Mouse (Mus musculus) lung, postnatal 0 days (tissue): Measurements from ENCODE around the gene Sdhd. TPM values are rescaled to one million over a fixed set of nuclear protein-coding genes. Genes with fewer than 3 reads are reported as not detected.
A peak's percentile ranks its signal among the peaks of the same experiment; 100 is the strongest.

ENCODE experiments used
- ATAC-seq: fragments of 200-750 bp; cut with Nextera tagmentation; 2 replicates; pipeline ENCODE4 v1.8.0; 2017; ENCODE audit warnings: moderate library complexity
- DNase-seq: peaks from one replicate; pipeline ENCODE4 v3.0.0-alpha.2; 2016; ENCODE audit warnings: low spot score
- H3K27ac ChIP-seq: fragments of 300-500 bp; sonication (generic); 2 replicates; pipeline ENCODE4 v1.5.1; 2014; ENCODE audit warnings: antibody characterized with exemption, mild to moderate bottlenecking, low read length, mixed read lengths
- H3K27me3 ChIP-seq: fragments of 300-500 bp; sonication (generic); replicated peaks from 2 replicates; pipeline ENCODE4 v1.6.1; 2014; ENCODE audit warnings: low read length, mixed read lengths; ENCODE audit not compliant: insufficient read depth
- H3K36me3 ChIP-seq: fragments of 300-500 bp; sonication (generic); 2 replicates; pipeline ENCODE4 v1.6.1; 2014; ENCODE audit warnings: low read length, mixed read lengths; ENCODE audit not compliant: insufficient read depth
- H3K4me1 ChIP-seq: fragments of 300-500 bp; sonication (generic); 2 replicates; pipeline ENCODE4 v1.6.1; 2014; ENCODE audit warnings: antibody characterized with exemption, low read depth, low read length, mixed read lengths; ENCODE audit not compliant: insufficient read depth
- H3K4me2 ChIP-seq: fragments of 300-500 bp; sonication (generic); replicated peaks from 2 replicates; pipeline ENCODE4 v1.6.1; 2014; ENCODE audit warnings: low read depth, mild to moderate bottlenecking, low read length, moderate library complexity, mixed read lengths
- H3K4me3 ChIP-seq: fragments of 300-500 bp; sonication (generic); 2 replicates; pipeline ENCODE4 v1.5.1; 2014; ENCODE audit warnings: low read depth, low read length
- H3K9ac ChIP-seq: fragments of 300-500 bp; sonication (generic); replicated peaks from 2 replicates; pipeline ENCODE4 v1.6.1; 2014; ENCODE audit warnings: low read depth, mild to moderate bottlenecking
- H3K9me3 ChIP-seq: fragments of 300-500 bp; sonication (generic); 2 replicates; pipeline ENCODE4 v1.6.1; 2016; ENCODE audit warnings: low read length, mixed read lengths
- CTCF ChIP-seq: IDR thresholded peaks from 2 replicates; pipeline ENCODE4 v1.5.1; 2016; ENCODE audit warnings: antibody characterized with exemption, mild to moderate bottlenecking
- EP300 ChIP-seq: IDR thresholded peaks from 2 replicates; pipeline ENCODE4 v1.6.1; 2016; ENCODE audit warnings: antibody characterized with exemption, mild to moderate bottlenecking, control low read depth
- WGBS: fragments of 180-500 bp; shearing (Covaris S2); extraction: QIAGEN DNeasy Blood & Tissue Kit; methylation state at CpG from one replicate; pipeline ENCODE4 v1.1.7; 2014; 5-methylcytosine and 5-hydroxymethylcytosine counted together
- polyA plus RNA-seq: library from polyadenylated mRNA; unstranded; fragments of >200 nt; fragmentation: Nextera tagmentation; extraction: Ambion mirVana; gene quantifications from 2 replicates; pipeline ENCODE4 v1.2.1, GENCODE M21; 2015

The Sdhd gene
- polyA plus RNA-seq, 1 experiment from 2014 or later, result 252 TPM

DNA sequence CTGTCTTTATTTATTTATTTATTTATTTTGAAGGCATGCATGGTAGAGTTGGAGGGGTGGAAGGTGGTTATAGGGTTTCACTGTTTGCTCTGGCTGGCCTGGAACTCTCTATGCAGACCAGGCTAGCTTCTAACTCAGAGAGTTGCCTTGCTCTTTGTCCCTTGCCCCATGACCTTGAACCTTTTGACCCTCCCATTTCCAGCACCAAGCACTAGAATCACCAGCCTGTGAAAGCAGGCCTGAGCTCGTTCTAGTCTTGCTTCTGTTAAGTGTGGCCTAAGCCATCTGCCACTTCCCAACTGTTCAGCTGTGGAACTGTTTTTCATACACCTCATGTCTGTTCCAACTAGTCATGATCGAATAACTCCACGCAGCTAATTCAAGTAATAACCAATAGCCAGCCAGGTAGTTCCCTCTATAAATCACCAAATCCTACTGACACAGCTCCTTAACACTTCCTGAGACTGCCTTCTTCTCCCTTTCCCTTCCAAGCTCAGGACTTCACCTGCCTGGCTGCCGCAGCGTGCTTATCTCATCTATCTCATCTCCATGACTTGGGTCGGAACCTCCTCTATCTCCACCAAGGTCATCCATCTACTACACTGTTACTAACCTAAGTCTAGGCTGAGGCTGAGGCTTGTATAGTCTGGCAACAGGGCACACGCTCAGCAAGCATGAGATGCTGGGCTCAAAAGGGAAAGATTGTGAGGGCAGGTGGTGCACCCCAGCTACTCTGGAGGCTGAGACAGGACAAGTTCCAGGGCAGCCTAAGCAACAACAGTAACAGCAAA lies 1.4 kb downstream of the Sdhd start:
- Histone ChIP-seq H3K9me3 (no peaks in the 10 kb centered on the region), H3K36me3 (peaks cover 11% of the 10 kb centered on the region; the same call in 1 of the 2 replicates), H3K4me1 (peaks cover 18% of the 10 kb centered on the region; the same call in 1 of the 2 replicates), H3K27ac (no peak overlapping the region), H3K27me3 (no peaks in the 10 kb centered on the region), H3K9ac (no peak overlapping the region), H3K4me2 (peak overlapping the region; percentile 87), H3K4me3 (peak overlapping the region; percentile 66; the same call in 1 of the 2 replicates)
- ATAC-seq (no peak), DNase-seq (no peak)
- 88% methylated on average over 7 of the region's 7 CpGs for WGBS
- no peak for TF ChIP-seq CTCF
- TF ChIP-seq EP300, result no peak

DNA sequence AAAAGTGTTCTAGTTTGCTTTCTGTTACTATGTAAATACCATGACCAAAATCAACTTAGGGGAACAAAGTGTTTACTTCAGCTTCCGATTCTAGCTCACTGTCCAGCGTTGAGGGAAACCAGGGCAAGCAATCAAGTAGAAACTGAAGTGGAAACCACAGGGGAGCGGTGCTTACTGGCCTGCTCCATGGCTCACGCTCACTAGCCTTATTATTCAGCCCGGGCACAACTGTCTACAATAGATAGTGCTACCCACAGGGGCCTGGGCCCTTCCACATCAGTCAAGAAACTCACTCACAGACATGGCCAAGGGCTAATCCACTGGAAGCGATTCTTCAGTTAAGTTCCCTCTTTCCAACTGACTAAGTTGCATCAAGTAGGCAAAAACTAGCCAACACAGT lies 2.1 kb downstream of the Sdhd start:
- ATAC-seq (no peak), DNase-seq (no peak)
- H3K9ac ChIP-seq, result no peak overlapping the region
- no peaks in the 10 kb centered on the region for H3K9me3 ChIP-seq
- WGBS, result 70% methylated on average over 6 of the region's 6 CpGs
- peaks cover 18% of the 10 kb centered on the region; the same call in 1 of the 2 replicates for H3K4me1 ChIP-seq
- H3K36me3 ChIP-seq, result peaks cover 17% of the 10 kb centered on the region; the same call in 1 of the 2 replicates
- TF ChIP-seq CTCF (no peak), EP300 (no peak)
- no peak overlapping the region for H3K4me3 ChIP-seq
- no peaks in the 10 kb centered on the region for H3K27me3 ChIP-seq
- no peak overlapping the region for H3K4me2 ChIP-seq
- H3K27ac ChIP-seq, result no peak overlapping the region

DNA sequence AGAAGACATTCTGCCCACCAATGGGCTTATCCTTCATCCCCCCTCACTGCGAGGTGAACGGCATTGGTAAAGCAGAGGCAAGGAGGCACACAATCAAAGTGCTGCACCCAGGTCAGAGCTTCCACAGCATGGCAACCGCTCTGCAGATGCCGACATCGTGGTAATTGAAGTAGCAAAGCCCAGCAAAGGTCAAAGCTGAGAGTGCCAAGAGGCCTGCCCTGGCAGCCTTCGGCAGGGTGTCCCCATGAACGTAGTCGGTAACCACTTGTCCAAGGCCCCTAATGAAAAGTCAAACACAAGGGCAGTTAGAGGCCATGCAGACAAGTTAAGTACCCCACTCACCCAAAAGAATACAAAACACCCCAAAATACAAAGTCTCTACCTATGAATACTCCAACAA lies 6.6 kb downstream of the Sdhd start:
- Histone ChIP-seq H3K4me2 (no peak overlapping the region), H3K27me3 (no peaks in the 10 kb centered on the region), H3K4me1 (peaks cover under 1% of the 10 kb centered on the region; the same call in 1 of the 2 replicates), H3K4me3 (no peak overlapping the region), H3K9me3 (no peaks in the 10 kb centered on the region), H3K27ac (no peak overlapping the region), H3K36me3 (peaks cover 23% of the 10 kb centered on the region; the same call in 1 of the 2 replicates), H3K9ac (no peak overlapping the region)
- DNase-seq (no peak), ATAC-seq (no peak)
- WGBS, result 90% methylated on average over 8 of the region's 8 CpGs
- no peak for TF ChIP-seq EP300
- TF ChIP-seq CTCF, result no peak

DNA sequence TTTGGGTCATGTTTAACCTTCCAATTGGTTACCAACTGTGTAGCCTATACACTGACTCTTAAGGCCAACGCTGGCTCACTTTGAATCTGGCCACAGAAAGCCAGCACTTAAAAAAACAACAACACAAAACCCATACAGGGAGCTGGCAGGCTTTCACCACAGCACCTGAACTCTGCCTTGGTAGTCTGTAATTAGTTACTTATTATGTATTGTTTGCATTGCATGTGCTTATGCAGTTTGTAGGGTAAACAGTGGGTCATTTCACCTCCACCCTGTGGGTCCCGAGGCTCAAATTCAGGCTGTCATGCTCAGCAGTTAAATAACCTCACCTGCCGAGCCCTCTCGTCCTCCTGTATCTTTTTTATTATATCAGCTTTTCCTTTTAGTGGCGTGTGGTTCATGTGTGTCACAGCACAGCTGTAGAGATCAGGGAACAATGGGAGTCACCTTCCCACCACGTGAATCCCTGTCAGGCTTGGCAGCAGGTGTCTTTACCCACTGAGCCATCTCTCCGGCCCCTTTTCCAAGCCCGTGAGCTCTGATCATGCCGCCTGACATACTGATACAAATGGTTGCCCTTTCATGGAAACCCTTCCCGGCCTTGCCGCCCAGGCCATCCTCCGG lies 8.7 kb downstream of the Sdhd start:
- no peaks in the 10 kb centered on the region for H3K27me3 ChIP-seq
- H3K36me3 ChIP-seq, result peaks cover 23% of the 10 kb centered on the region; the same call in 1 of the 2 replicates
- 66% methylated on average over 12 of the region's 12 CpGs for WGBS
- H3K27ac ChIP-seq, result no peak overlapping the region
- no peaks in the 10 kb centered on the region for H3K4me1 ChIP-seq
- no peak overlapping the region for H3K4me2 ChIP-seq
- H3K9ac ChIP-seq, result no peak overlapping the region
- H3K9me3 ChIP-seq, result no peaks in the 10 kb centered on the region
- DNase-seq (peak; percentile 14), ATAC-seq (peak; percentile 33)
- no peak for TF ChIP-seq EP300
- H3K4me3 ChIP-seq, result no peak overlapping the region

DNA sequence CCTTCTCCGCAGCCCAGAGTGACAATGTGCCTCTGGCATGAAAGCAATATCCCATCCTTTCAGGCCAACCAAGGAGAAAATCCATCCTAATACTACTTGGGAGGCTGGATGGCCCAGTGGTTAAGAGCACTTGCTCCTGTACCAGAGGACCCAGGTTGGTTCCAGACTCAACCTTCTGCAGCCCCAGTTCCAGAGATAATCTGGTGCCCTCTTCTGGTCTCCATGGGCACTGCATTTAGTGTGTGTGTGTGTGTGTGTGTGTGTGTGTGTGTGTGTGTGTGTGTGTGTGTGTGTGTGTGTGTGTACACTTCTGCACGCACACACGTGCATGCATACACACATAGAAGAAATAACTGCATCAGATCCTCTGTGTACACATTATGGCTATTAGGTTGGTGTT lies 10.1 kb downstream of the Sdhd start:
- H3K27ac ChIP-seq, result no peak overlapping the region
- no peaks in the 10 kb centered on the region for H3K4me1 ChIP-seq
- no peak for ATAC-seq
- DNase-seq, result peak; percentile 24
- H3K4me2 ChIP-seq, result no peak overlapping the region
- no peaks in the 10 kb centered on the region for H3K9me3 ChIP-seq
- no peak overlapping the region for H3K4me3 ChIP-seq
- H3K27me3 ChIP-seq, result no peaks in the 10 kb centered on the region
- no peak overlapping the region for H3K9ac ChIP-seq
- WGBS, result 62% methylated on average over 3 of the region's 3 CpGs
- TF ChIP-seq EP300, result no peak
- peak; percentile 70 for TF ChIP-seq CTCF
- peaks cover 23% of the 10 kb centered on the region; the same call in 1 of the 2 replicates for H3K36me3 ChIP-seq

DNA sequence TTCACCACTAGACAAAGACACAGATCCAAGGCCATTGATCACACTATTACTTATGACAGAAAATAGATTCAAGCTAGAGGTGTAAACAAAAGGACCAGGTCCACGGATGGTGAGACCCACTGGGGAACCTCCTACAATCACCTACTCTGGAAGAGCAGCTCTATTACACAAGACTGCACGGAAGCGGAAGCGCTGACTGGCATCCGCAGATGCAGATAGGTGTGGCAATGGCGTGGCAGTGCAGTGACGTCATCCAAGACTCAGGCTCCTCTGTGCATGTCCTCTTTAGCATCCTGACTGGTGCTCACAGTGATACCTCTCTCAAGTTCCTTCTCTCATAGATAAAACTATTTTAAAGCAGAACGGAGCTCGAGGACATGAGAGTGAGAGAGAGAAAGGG lies 10.7 kb downstream of the Sdhd start:
- ATAC-seq, result no peak

More for the DNA sequence above, 10.7 kb downstream of the Sdhd start:
- Histone ChIP-seq H3K4me3 (no peak overlapping the region), H3K36me3 (peaks cover 17% of the 10 kb centered on the region; the same call in 1 of the 2 replicates), H3K4me2 (no peak overlapping the region), H3K9ac (no peak overlapping the region), H3K9me3 (no peaks in the 10 kb centered on the region), H3K4me1 (no peaks in the 10 kb centered on the region), H3K27me3 (no peaks in the 10 kb centered on the region), H3K27ac (no peak overlapping the region)
- WGBS, result 84% methylated on average over 9 of the region's 9 CpGs
- TF ChIP-seq CTCF, result no peak
- TF ChIP-seq EP300, result no peak
- DNase-seq, result peak; percentile 23
